Mouse (Mus musculus) hematopoietic multipotent progenitor cell, adult 10-12 weeks (in vitro differentiated cells): ENCODE data around the gene Sumo3. TPM values are rescaled to one million over a fixed set of nuclear protein-coding genes. Genes with fewer than 3 reads are reported as not detected.

Source experiments
- polyA plus RNA-seq: library from polyadenylated mRNA; stranded (reverse); fragments of >175 nt; gene quantifications from 2 replicates; pipeline ENCODE4 v1.2.3, GENCODE M21; 2012; ENCODE audit warnings: low replicate concordance

Sumo3 gene
- 41.8 and 68.8 TPM in 2 replicates for polyA plus RNA-seq

GRCm38 (mm10) chr10:77605908-77606826, at the start of gene Sumo3, which contains the start of gene Gm49325:
Gene Sumo3, plus strand, starts transcription at chr10:77606097.
Gene Gm49325, plus strand, starts transcription at chr10:77606197.

GRCm38 (mm10) chr10:77581408-77582284, 24.3 kb upstream of the Sumo3 start, which contains the start of gene Pttg1ip:
Gene Pttg1ip, plus strand, starts transcription at chr10:77581720.

DNA sequence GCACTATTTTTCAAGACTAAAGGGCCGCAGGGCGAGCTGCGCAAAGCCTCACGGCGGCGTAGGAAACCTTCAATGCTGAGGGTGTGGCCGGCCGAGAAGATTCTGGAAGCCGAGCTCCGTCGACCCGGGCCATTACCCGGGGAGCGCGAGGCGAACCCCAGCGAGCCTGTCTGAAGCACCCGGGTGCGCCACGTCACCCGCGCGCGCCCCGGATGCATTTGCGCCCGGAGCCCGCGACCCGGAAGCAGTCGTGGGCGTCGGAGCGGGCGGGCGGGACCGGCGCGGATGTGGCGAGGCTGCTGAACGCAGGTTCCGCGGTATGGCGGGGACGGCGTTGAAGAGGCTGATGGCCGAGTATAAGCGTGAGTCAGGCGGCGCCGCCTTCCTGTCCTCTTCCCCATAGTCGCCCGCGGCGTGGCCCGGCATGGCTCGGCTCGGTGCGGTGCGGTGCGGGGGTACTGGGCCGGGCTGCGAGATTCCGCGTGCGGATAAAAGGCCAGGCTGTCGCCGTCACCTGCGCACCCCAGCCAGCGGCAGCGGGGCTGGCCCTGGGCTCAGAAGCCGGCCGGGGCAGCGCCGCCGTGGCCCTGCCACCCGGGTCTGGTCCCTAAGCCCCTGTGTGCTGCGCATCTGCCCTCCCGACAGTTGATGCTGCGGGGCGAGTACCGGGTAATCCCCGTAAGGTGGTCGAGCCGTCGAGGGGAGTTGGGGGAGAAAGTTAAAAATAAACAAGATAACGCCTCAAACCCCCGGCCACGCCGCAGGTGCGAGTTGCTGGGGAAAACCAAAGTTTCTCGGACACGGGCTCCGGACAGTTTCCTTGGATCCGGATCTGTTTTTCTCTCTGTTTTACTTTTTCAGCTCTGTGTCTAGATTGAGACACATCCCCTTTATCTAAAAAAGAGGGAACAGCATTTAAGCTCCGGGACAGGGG, 16.4 kb downstream of the Sumo3 start, which contains the start of gene Ube2g2:
Gene Ube2g2, plus strand, starts transcription at position 221 of the 934 bp plus-strand sequence.

Other genes with a start within 250 kb of the Sumo3 start
- gene Adarb1, start 187.8 kb upstream of the Sumo3 start, polyA plus RNA-seq = 0.45 and 0.51 TPM in 2 replicates
- gene Fam207a, start 90.3 kb upstream of the Sumo3 start, polyA plus RNA-seq = 56.9 and 130 TPM in 2 replicates
- gene Itgb2, start 75.8 kb upstream of the Sumo3 start, polyA plus RNA-seq = 51.4 and 121 TPM in 2 replicates
- gene Pttg1ip, start 24.4 kb upstream of the Sumo3 start, polyA plus RNA-seq = 59.7 and 100 TPM in 2 replicates
- not detected in 2 replicates for gene Gm49325, start 100 bp downstream of the Sumo3 start, polyA plus RNA-seq
- 22.2 and 40.4 TPM in 2 replicates for gene Ube2g2, start 16.2 kb downstream of the Sumo3 start, polyA plus RNA-seq
- gene Tspear, start 80.5 kb downstream of the Sumo3 start, polyA plus RNA-seq = 0.80 and 1.4 TPM in 2 replicates
- not detected in 2 replicates for gene Gm19402, start 84.7 kb downstream of the Sumo3 start, polyA plus RNA-seq
- not detected in 2 replicates for gene Gm9508, start 91.1 kb downstream of the Sumo3 start, polyA plus RNA-seq
- gene Gm10272, start 100.5 kb downstream of the Sumo3 start, polyA plus RNA-seq = not detected in 2 replicates
- not detected in 2 replicates for gene Gm10024, start 105.4 kb downstream of the Sumo3 start, polyA plus RNA-seq
- gene Gm10142, start 109.7 kb downstream of the Sumo3 start, polyA plus RNA-seq = not detected in 2 replicates
- not detected in 2 replicates for gene Krtap12-1, start 114.5 kb downstream of the Sumo3 start, polyA plus RNA-seq
- not detected in 2 replicates for gene Gm10100, start 120.4 kb downstream of the Sumo3 start, polyA plus RNA-seq
- not detected in 2 replicates for gene Gm18596, start 136.5 kb downstream of the Sumo3 start, polyA plus RNA-seq
- not detected in 2 replicates for gene Gm9736, start 145.3 kb downstream of the Sumo3 start, polyA plus RNA-seq
- gene Gm3233, start 153.6 kb downstream of the Sumo3 start, polyA plus RNA-seq = not detected in 2 replicates
- gene Gm3238, start 165.2 kb downstream of the Sumo3 start, polyA plus RNA-seq = not detected in 2 replicates
- gene Gm7138, start 170.8 kb downstream of the Sumo3 start, polyA plus RNA-seq = not detected in 2 replicates
- gene Gm3250, start 176.4 kb downstream of the Sumo3 start, polyA plus RNA-seq = not detected in 2 replicates
- gene Gm7137, start 182.1 kb downstream of the Sumo3 start, polyA plus RNA-seq = not detected in 2 replicates
- gene Gm9639, start 189.0 kb downstream of the Sumo3 start, polyA plus RNA-seq = not detected in 2 replicates
- not detected in 2 replicates for gene Gm19668, start 193.0 kb downstream of the Sumo3 start, polyA plus RNA-seq
- gene Gm9507, start 205.7 kb downstream of the Sumo3 start, polyA plus RNA-seq = not detected in 2 replicates
- gene Gm2696, start 208.6 kb downstream of the Sumo3 start, polyA plus RNA-seq = not detected in 2 replicates
- gene Krtap10-4, start 221.0 kb downstream of the Sumo3 start, polyA plus RNA-seq = not detected in 2 replicates
- not detected in 2 replicates for gene Krtap10-10, start 229.8 kb downstream of the Sumo3 start, polyA plus RNA-seq
- not detected in 2 replicates for gene Gm36176, start 240.7 kb downstream of the Sumo3 start, polyA plus RNA-seq
- gene Gm10318, start 246.8 kb downstream of the Sumo3 start, polyA plus RNA-seq = not detected in 2 replicates